8 mouse cellular contexts compared by ENCODE assay signal in the genomic region with DNA sequence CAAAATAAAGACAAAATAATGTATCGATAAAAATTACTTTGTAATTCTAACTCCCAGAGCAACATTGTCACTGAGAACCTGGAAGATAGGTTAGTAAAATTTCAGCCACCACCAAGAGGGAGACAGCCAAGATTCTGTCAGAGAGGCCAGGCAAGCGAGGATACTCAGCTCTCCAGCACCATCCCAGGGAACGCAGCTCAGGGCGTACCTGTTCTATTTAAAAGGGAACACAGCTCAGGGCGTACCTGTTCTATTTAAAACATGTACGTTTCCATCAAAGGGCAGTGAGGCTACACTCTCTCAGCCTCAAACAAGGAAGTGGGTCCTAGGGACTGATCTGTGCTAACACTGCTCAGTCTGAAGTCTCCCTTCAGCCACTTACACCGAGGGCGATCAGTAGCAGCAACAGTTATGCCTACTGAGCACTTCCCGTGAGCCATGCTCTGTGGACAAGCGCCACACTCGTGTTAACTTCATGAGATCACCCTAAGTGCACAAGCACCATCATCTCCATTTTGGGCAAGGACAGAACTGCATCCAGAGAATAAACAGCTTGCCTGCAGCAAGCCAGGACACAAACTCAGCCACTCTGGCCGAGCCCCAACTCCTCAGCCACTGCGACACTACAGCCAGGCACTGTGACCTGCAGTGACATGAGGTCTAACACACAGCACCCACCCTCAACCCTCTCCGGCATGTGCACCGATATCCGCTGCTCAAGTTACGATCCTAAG. TPM values are rescaled to one million over a fixed set of nuclear protein-coding genes. Genes with fewer than 3 reads are reported as not detected.
A peak's percentile ranks its signal among the peaks of the same experiment; 100 is the strongest.
DNase-seq lines count a peak whose midpoint lies in the region; ATAC-seq lines count a peak whose summit lies in the region.

No protein-coding gene starts in this region.

- peak overlapping the region; percentile 28 for H3K4me3 ChIP-seq in kidney, embryonic 16.5 days (ENCODE audit: low read length)
- H3K4me3 ChIP-seq in embryonic facial prominence, embryonic 15.5 days (replicated peaks), result 0 out of 2 replicates have a peak overlapping the region, but pooled peaks have one; percentile 77
- H3K4me3 ChIP-seq in liver, embryonic 15.5 days (replicated peaks), result no peak overlapping the region

- H3K36me3 ChIP-seq in kidney, embryonic 16.5 days (ENCODE audit: insufficient read depth, low read length), result no peaks in the 10 kb centered on the region
- no peaks in the 10 kb centered on the region for H3K36me3 ChIP-seq in embryonic facial prominence, embryonic 15.5 days
- no peaks in the 10 kb centered on the region for H3K36me3 ChIP-seq in liver, embryonic 15.5 days (replicated peaks)

- no peak for ATAC-seq in kidney, embryonic 16.5 days (ENCODE audit: low FRiP score, low TSS enrichment)
- ATAC-seq in embryonic facial prominence, embryonic 15.5 days (ENCODE audit: insufficient number of reproducible peaks, low FRiP score, low TSS enrichment, low read depth), result no peak
- no peak for ATAC-seq in liver, embryonic 15.5 days (ENCODE audit: insufficient read depth)
- no peak for ATAC-seq in erythroid progenitor cell, adult 5-6 weeks (replicated peaks; ENCODE audit: low FRiP score, poor library complexity, severe bottlenecking)

- H3K9me3 ChIP-seq in kidney, embryonic 16.5 days (ENCODE audit: low read length), result no peaks in the 10 kb centered on the region
- H3K9me3 ChIP-seq in embryonic facial prominence, embryonic 15.5 days (replicated peaks), result no peaks in the 10 kb centered on the region
- no peaks in the 10 kb centered on the region for H3K9me3 ChIP-seq in liver, embryonic 15.5 days (replicated peaks)

- H3K27ac ChIP-seq in kidney, embryonic 16.5 days (ENCODE audit: low read length), result no peak overlapping the region
- H3K27ac ChIP-seq in embryonic facial prominence, embryonic 15.5 days (replicated peaks), result no peak overlapping the region
- no peak overlapping the region for H3K27ac ChIP-seq in liver, embryonic 15.5 days (replicated peaks)

- H3K4me2 ChIP-seq in kidney, embryonic 16.5 days (replicated peaks; ENCODE audit: low read depth, low read length), result peak overlapping the region; percentile 91
- H3K4me2 ChIP-seq in embryonic facial prominence, embryonic 15.5 days (replicated peaks), result peak overlapping the region; percentile 79; the same call in 1 of the 2 replicates
- H3K4me2 ChIP-seq in liver, embryonic 15.5 days, result peak overlapping the region; percentile 98

- H3K9ac ChIP-seq in kidney, embryonic 16.5 days (replicated peaks; ENCODE audit: low read length), result no peak overlapping the region
- no peak overlapping the region for H3K9ac ChIP-seq in embryonic facial prominence, embryonic 15.5 days
- no peak overlapping the region for H3K9ac ChIP-seq in liver, embryonic 15.5 days

- WGBS in kidney, embryonic 16.5 days, result 57% methylated on average over 17 of the region's 17 CpGs
- 69% methylated on average over 17 of the region's 17 CpGs for WGBS in embryonic facial prominence, embryonic 15.5 days
- 69% methylated on average over 17 of the region's 17 CpGs for WGBS in liver, embryonic 15.5 days (ENCODE audit: insufficient replicate concordance)

- peaks cover 22% of the 10 kb centered on the region for H3K4me1 ChIP-seq in kidney, embryonic 16.5 days (ENCODE audit: insufficient read depth, low read length)
- peaks cover 20% of the 10 kb centered on the region for H3K4me1 ChIP-seq in embryonic facial prominence, embryonic 15.5 days
- H3K4me1 ChIP-seq in liver, embryonic 15.5 days (replicated peaks), result peaks cover 44% of the 10 kb centered on the region

- DNase-seq in kidney, postnatal 4 days, result no peak
- DNase-seq in cerebellum, adult 11 months, result peak; percentile 61
- no peak for DNase-seq in right cerebral cortex, postnatal 25 days
- no peak for DNase-seq in urinary bladder, postnatal 10 days (ENCODE audit: low spot score)

- no peaks in the 10 kb centered on the region for H3K27me3 ChIP-seq in kidney, embryonic 16.5 days (ENCODE audit: insufficient read depth, low read length)
- no peaks in the 10 kb centered on the region for H3K27me3 ChIP-seq in embryonic facial prominence, embryonic 15.5 days
- H3K27me3 ChIP-seq in liver, embryonic 15.5 days, result peaks cover 6% of the 10 kb centered on the region; the same call in 1 of the 2 replicates

RNA-seq across cellular contexts. Expression of a gene that starts 30.1 kb away (rescaled TPM):
- 12.8 and 13.3 TPM in 2 replicates for polyA plus RNA-seq in kidney, embryonic 16.5 days (2015; fragmentation: Nextera tagmentation; extraction: Ambion mirVana)
- 16.3 and 20.4 TPM in 2 replicates for polyA plus RNA-seq in embryonic facial prominence, embryonic 15.5 days (2015; fragmentation: Nextera tagmentation; extraction: Ambion mirVana)
- 6.7 and 7.5 TPM in 2 replicates for polyA plus RNA-seq in liver, embryonic 15.5 days (2015; fragmentation: Nextera tagmentation; extraction: Ambion mirVana)
- 35.7 and 83.4 TPM in 2 replicates for total RNA-seq in erythroid progenitor cell, adult 5-6 weeks (2015; ENCODE audit: low replicate concordance)
- 45.5 and 71.2 TPM in 2 replicates for total RNA-seq in erythroid progenitor cell, adult 5-6 weeks (2017; ENCODE audit: low replicate concordance)

RNA-seq across cellular contexts. Expression of a gene that starts 30.1 kb away (rescaled TPM):
- 105 and 109 TPM in 2 replicates for polyA plus RNA-seq in kidney, embryonic 16.5 days (2015; fragmentation: Nextera tagmentation; extraction: Ambion mirVana)
- polyA plus RNA-seq in embryonic facial prominence, embryonic 15.5 days (2015; fragmentation: Nextera tagmentation; extraction: Ambion mirVana), result 74.7 and 92.9 TPM in 2 replicates
- 23.8 and 26.5 TPM in 2 replicates for polyA plus RNA-seq in liver, embryonic 15.5 days (2015; fragmentation: Nextera tagmentation; extraction: Ambion mirVana)
- 23.8 and 28.5 TPM in 2 replicates for total RNA-seq in erythroid progenitor cell, adult 5-6 weeks (2015; ENCODE audit: low replicate concordance)
- 47.2 and 53.1 TPM in 2 replicates for total RNA-seq in erythroid progenitor cell, adult 5-6 weeks (2017; ENCODE audit: low replicate concordance)
